Mouse (Mus musculus) ovary, adult 10 weeks (tissue): Measurements from ENCODE around the gene Gprin1. TPM values are rescaled to one million over a fixed set of nuclear protein-coding genes. Genes with fewer than 3 reads are reported as not detected.

Experiments used
- polyA plus RNA-seq: library from polyadenylated mRNA; stranded (reverse); fragments of 350-450 nt; fragmentation: Illumina TruSeq; extraction: RNeasy Lipid Tissue Mini Kit (QIAGEN cat#74804); gene quantifications from one replicate; pipeline ENCODE4 v1.2.3, GENCODE M21; 2014

The Gprin1 gene
- not detected for polyA plus RNA-seq

GRCm38 (mm10) chr13:54749864-54750411 is at the start of gene Gprin1:
Gprin1 (minus strand) TSS chr13:54749874.

GRCm38 (mm10) chr13:54788740-54789560 is 39.3 kb upstream of the Gprin1 start, which contains the start of gene Tspan17:
Tspan17 (plus strand) TSS chr13:54789377.

GRCm38 (mm10) chr13:54783698-54784097 is 34.0 kb upstream of the Gprin1 start, which contains the start of gene Eif4e1b:
Eif4e1b (plus strand) TSS chr13:54783998.

GRCm38 (mm10) chr13:54766192-54766768 is 16.6 kb upstream of the Gprin1 start, which contains the start of gene Sncb:
Sncb (minus strand) TSS chr13:54766595.

GRCm38 (mm10) chr13:54701243-54701642 is 48.4 kb downstream of the Gprin1 start, which contains the start of gene Cdhr2:
Cdhr2 (plus strand) TSS chr13:54701461.

GRCm38 (mm10) chr13:54693558-54694347 is 55.9 kb downstream of the Gprin1 start, which contains the start of gene Rnf44:
Rnf44 (minus strand) TSS chr13:54693907.

Other genes starting within 250 kb of the Gprin1 start
- gene Simc1, start 246.1 kb downstream of the Gprin1 start, polyA plus RNA-seq, result 15.9 TPM
- 78.5 TPM for gene 4833439L19Rik, start 184.4 kb downstream of the Gprin1 start, polyA plus RNA-seq
- 2.2 TPM for gene Arl10, start 174.9 kb downstream of the Gprin1 start, polyA plus RNA-seq
- gene Nop16, start 159.8 kb downstream of the Gprin1 start, polyA plus RNA-seq, result 17.8 TPM
- 5.9 TPM for gene Higd2a, start 159.7 kb downstream of the Gprin1 start, polyA plus RNA-seq
- gene Cltb, start 138.5 kb downstream of the Gprin1 start, polyA plus RNA-seq, result 5.4 TPM
- 40.4 TPM for gene Faf2, start 128.1 kb downstream of the Gprin1 start, polyA plus RNA-seq
- gene Rnf44, start 56.0 kb downstream of the Gprin1 start, polyA plus RNA-seq, result 30.2 TPM
- not detected for gene Cdhr2, start 48.4 kb downstream of the Gprin1 start, polyA plus RNA-seq
- gene Sncb, start 16.7 kb upstream of the Gprin1 start, polyA plus RNA-seq, result not detected
- 8.2 TPM for gene Eif4e1b, start 34.1 kb upstream of the Gprin1 start, polyA plus RNA-seq
- gene Tspan17, start 39.5 kb upstream of the Gprin1 start, polyA plus RNA-seq, result 1.3 TPM
- gene Unc5a, start 199.5 kb upstream of the Gprin1 start, polyA plus RNA-seq, result not detected